In genomic region chr4:65679786-65680185, GRCm38 (mm10) we compare ENCODE assay signal across 4 mouse cellular contexts.
DNase-seq lines count a peak whose midpoint lies in the region.

No protein-coding gene starts in this region.

- DNase-seq in ES-CJ7 (ENCODE audit: low read depth, low spot score) (peak; percentile 66), R1 (ENCODE audit: low read depth, low spot score) (peak; percentile 91), WW6 (ENCODE audit: low read depth, low spot score) (peak; percentile 5), ZHBTc4 (ENCODE audit: low read depth, low spot score) (peak; percentile 74)

Comparison
In these comparisons a context has a peak if more than half of its experiments do, and no peak if none do; other contexts are left out.
1. Peak in every context shown above with its lines: DNase-seq.
2. DNase-seq: peak in every context shown above with its lines; median percentile 91 in R1; 74 in ZHBTc4; 66 in ES-CJ7; 5 in WW6.